Mouse (Mus musculus) myocyte (in vitro differentiated cells): ENCODE measurements at regions not wholly inside any gene's neighbourhood (a gene's known extent, or its start where the extent isn't known, plus 50 kb on each side); places are given as distances from the start of the nearest gene placed in this dataset.

Source experiments
- H3K27me3 ChIP-seq: one replicate; pipeline ENCODE4 v1.6.1; 2011; ENCODE audit not compliant: control insufficient read depth, insufficient read depth, insufficient read length
- H3K36me3 ChIP-seq: one replicate; pipeline ENCODE4 v1.6.1; 2011; ENCODE audit not compliant: control insufficient read depth, insufficient read depth
- H3K4me2 ChIP-seq: one replicate; pipeline ENCODE4 v1.6.1; 2011; ENCODE audit warnings: low read depth, control low read depth
- H3K4me3 ChIP-seq: one replicate; pipeline ENCODE4 v1.5.1; 2011; ENCODE audit warnings: mild to moderate bottlenecking, control low read depth, moderate library complexity
- H3K79me2 ChIP-seq: one replicate; pipeline ENCODE4 v1.6.1; 2011; ENCODE audit not compliant: control insufficient read depth, insufficient read depth
- H3ac ChIP-seq: one replicate; pipeline ENCODE4 v1.6.1; 2011; ENCODE audit not compliant: control insufficient read depth, insufficient read length
- CEBPB ChIP-seq: IDR thresholded peaks from 2 replicates; pipeline ENCODE4 v1.6.1; 2011; ENCODE audit warnings: mild to moderate bottlenecking, moderate library complexity; ENCODE audit not compliant: poor library complexity, insufficient read depth, severe bottlenecking
- E2F4 ChIP-seq: IDR thresholded peaks from one replicate; pipeline ENCODE4 v1.6.1; 2011; ENCODE audit warnings: mild to moderate bottlenecking, control low read depth, moderate library complexity; ENCODE audit not compliant: insufficient read depth
- MAX ChIP-seq: IDR thresholded peaks from one replicate; pipeline ENCODE4 v1.6.1; 2011; ENCODE audit warnings: low read depth, mild to moderate bottlenecking, control low read depth
- MYOD1 ChIP-seq, 3 experiments: IDR thresholded peaks; one replicate each; pipeline ENCODE4 v1.6.1; 2011; ENCODE audit warnings: control low read depth in 2 of 3, low read depth in 2 of 3, mild to moderate bottlenecking in 2 of 3, moderate library complexity in 1 of 3; ENCODE audit not compliant: insufficient read length in 2 of 3, control insufficient read depth in 1 of 3
- MYOG ChIP-seq, 3 experiments: IDR thresholded peaks; one replicate each; pipeline ENCODE4 v1.6.1; 2011; ENCODE audit warnings: control low read depth in 2 of 3, low read depth in 2 of 3, mild to moderate bottlenecking in 2 of 3; ENCODE audit not compliant: insufficient read length in 2 of 3, control insufficient read depth in 1 of 3, insufficient read depth in 1 of 3
- POLR2A ChIP-seq: IDR thresholded peaks from one replicate; pipeline ENCODE4 v1.6.1; 2011; ENCODE audit warnings: low read depth, mild to moderate bottlenecking, control low read depth, moderate library complexity; ENCODE audit not compliant: insufficient read length
- POLR2AphosphoS2 ChIP-seq: IDR thresholded peaks from one replicate; pipeline ENCODE4 v1.6.1; 2011; ENCODE audit warnings: low read depth, control low read depth; ENCODE audit not compliant: insufficient read length
- REST ChIP-seq: IDR thresholded peaks from one replicate; pipeline ENCODE4 v1.6.1; 2011; ENCODE audit warnings: mild to moderate bottlenecking, control low read depth, moderate library complexity; ENCODE audit not compliant: insufficient read depth, insufficient read length
- SRF ChIP-seq: IDR thresholded peaks from one replicate; pipeline ENCODE4 v1.6.1; 2011; ENCODE audit warnings: low read depth; ENCODE audit not compliant: control insufficient read depth, insufficient read length
- TCF12 ChIP-seq: IDR thresholded peaks from one replicate; pipeline ENCODE4 v1.6.1; 2011; ENCODE audit warnings: mild to moderate bottlenecking, control low read depth; ENCODE audit not compliant: poor library complexity, insufficient read depth, severe bottlenecking
- TCF3 ChIP-seq: IDR thresholded peaks from one replicate; pipeline ENCODE4 v1.6.1; 2011; ENCODE audit warnings: low read depth, control low read depth; ENCODE audit not compliant: insufficient read length
- USF1 ChIP-seq: IDR thresholded peaks from one replicate; pipeline ENCODE4 v1.6.1; 2011; ENCODE audit warnings: low read depth, mild to moderate bottlenecking, control low read depth, moderate library complexity

DNA sequence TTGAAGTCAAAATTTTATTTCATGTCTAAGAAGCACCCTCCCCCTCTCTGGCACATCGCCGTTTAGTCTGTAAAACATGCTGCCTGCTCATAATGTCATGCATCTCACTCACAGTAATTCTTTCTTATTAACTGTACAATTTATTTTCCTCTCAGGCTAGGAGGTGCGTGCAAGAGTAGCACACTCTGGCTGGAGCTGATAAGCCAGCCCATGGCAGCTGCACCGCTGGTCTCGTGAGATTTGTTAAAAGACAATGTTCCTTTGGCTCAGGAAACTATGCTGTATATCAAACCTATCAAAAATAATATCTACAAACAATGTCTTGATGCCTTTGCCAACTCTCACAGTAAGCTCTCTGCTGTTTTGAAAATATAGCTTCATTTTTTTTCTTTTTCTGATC, 179.9 kb downstream of the Ndufa4 start:
- Histone ChIP-seq H3K36me3 (no peaks in the 10 kb centered on the region), H3ac (no peak overlapping the region), H3K79me2 (no peaks in the 10 kb centered on the region), H3K4me2 (no peak overlapping the region), H3K4me3 (no peak overlapping the region), H3K27me3 (no peaks in the 10 kb centered on the region)
- TF ChIP-seq MYOD1 (IDR thresholded peaks at IDR 0.05; ENCODE audit: control insufficient read depth in 1 of 3, insufficient read length in 2 of 3, low read depth in 2 of 3) (no peak), TCF12 (no peak)

DNA sequence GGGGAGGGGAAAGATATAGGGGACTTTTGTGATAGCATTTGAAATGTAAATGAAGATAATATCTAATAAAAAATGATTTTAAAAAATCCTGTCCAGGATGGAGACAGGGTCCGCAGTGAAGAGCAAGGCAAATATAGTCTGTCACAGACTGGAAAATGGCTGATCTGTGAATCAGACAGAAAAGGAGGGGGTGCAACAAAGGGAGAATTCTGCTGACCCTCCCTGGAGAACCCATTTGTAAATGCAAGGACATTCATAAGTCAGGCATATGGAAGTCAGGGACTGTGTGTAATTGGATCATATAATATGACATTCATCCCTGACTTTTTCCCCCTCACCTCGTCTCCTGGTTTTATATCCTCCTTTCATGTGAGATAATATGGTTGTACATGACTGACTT, 183.8 kb downstream of the Ndufa4 start:
- Histone ChIP-seq H3K27me3 (no peaks in the 10 kb centered on the region), H3K79me2 (no peaks in the 10 kb centered on the region), H3K4me3 (no peak overlapping the region), H3K36me3 (no peaks in the 10 kb centered on the region), H3ac (no peak overlapping the region), H3K4me2 (no peak overlapping the region)
- no peak for TF ChIP-seq MAX
- TF ChIP-seq USF1, result no peak
- no peak for TF ChIP-seq TCF3
- no peak for TF ChIP-seq POLR2A
- no peak for TF ChIP-seq POLR2AphosphoS2
- TF ChIP-seq TCF12, result no peak
- no peak for TF ChIP-seq SRF
- no peak for TF ChIP-seq MYOG (IDR thresholded peaks at IDR 0.05; ENCODE audit: control insufficient read depth in 1 of 3, insufficient read depth in 1 of 3, insufficient read length in 2 of 3, low read depth in 2 of 3)
- no peak for TF ChIP-seq E2F4
- no peak for TF ChIP-seq REST
- TF ChIP-seq CEBPB, result no peak
- no peak for TF ChIP-seq MYOD1 (IDR thresholded peaks at IDR 0.05; ENCODE audit: control insufficient read depth in 1 of 3, insufficient read length in 2 of 3, low read depth in 2 of 3)

DNA sequence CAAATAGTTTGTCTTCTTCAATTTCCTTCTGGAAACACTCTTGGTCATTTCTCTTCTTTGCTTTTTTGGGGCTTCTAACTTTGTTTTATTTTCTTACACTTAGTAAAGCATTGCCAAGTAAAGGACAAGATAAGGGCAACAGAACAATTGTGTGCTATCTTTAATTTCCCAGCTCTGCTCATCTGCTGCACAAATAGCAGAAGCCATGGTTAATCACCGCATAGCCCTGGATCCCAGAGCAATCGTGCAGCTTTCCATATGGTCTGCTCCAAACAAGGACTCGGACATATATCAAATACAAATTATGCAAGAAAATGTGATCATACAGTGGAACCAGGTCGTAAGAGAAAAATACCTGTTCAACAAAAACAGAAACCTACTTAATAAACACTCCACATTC, 187.0 kb downstream of the Ndufa4 start:
- H3ac ChIP-seq, result no peak overlapping the region
- H3K27me3 ChIP-seq, result no peaks in the 10 kb centered on the region
- peak overlapping the region; percentile 65 for H3K4me2 ChIP-seq
- no peaks in the 10 kb centered on the region for H3K79me2 ChIP-seq
- TF ChIP-seq MYOG (IDR thresholded peaks at IDR 0.05; ENCODE audit: control insufficient read depth in 1 of 3, insufficient read depth in 1 of 3, insufficient read length in 2 of 3, low read depth in 2 of 3) (no peak), MAX (no peak), CEBPB (no peak), SRF (no peak), POLR2AphosphoS2 (no peak), E2F4 (no peak), MYOD1 (IDR thresholded peaks at IDR 0.05; ENCODE audit: control insufficient read depth in 1 of 3, insufficient read length in 2 of 3, low read depth in 2 of 3) (no peak), REST (no peak), POLR2A (no peak), USF1 (no peak), TCF3 (no peak), TCF12 (no peak)
- H3K4me3 ChIP-seq, result no peak overlapping the region
- no peaks in the 10 kb centered on the region for H3K36me3 ChIP-seq

DNA sequence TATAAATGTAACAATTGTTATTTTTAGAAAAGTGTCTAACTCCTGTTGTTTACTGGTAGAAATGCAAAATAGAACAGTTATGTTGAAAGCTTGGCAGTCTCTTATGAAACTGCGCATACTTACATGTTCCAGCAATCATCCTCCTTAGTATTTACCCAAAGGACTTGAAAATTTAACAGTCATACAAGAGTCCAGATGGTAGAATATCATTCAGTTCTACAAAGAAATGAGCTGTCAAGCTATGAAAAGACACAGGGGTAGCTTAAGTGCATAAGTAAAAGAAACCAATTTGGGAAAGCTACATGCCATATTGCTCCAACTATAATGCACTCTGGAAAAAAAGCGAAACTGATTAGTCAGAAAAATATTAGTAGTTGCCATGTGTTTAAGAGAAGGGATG, 196.7 kb downstream of the Ndufa4 start:
- TF ChIP-seq POLR2A (no peak), USF1 (no peak), REST (no peak), POLR2AphosphoS2 (no peak), E2F4 (no peak)
- H3K27me3 ChIP-seq, result no peaks in the 10 kb centered on the region
- no peak overlapping the region for H3ac ChIP-seq
- H3K4me3 ChIP-seq, result no peak overlapping the region
- no peaks in the 10 kb centered on the region for H3K36me3 ChIP-seq
- H3K4me2 ChIP-seq, result no peak overlapping the region
- no peaks in the 10 kb centered on the region for H3K79me2 ChIP-seq

DNA sequence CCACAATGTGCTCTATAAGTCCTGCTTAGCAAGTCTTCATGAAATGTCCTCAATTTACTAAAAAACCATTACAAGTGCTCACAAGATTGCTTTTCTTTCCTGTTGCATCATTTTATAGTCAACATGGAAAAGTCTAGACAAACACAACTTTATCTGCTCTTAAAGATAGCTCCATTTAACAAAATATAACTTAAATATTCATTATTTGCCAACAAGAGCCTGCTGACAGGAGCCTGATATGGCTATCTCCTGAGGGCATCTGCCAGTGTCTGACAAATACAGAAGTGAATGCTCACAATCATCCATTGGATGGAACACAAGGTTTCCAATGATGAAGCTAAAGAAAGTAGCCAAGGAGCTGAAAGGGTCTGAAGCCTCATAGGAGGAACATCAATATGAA, 197.8 kb downstream of the Ndufa4 start:
- no peak overlapping the region for H3K4me3 ChIP-seq
- no peak overlapping the region for H3K4me2 ChIP-seq
- H3K79me2 ChIP-seq, result no peaks in the 10 kb centered on the region
- TF ChIP-seq POLR2AphosphoS2, result no peak
- H3ac ChIP-seq, result no peak overlapping the region
- no peaks in the 10 kb centered on the region for H3K36me3 ChIP-seq
- no peaks in the 10 kb centered on the region for H3K27me3 ChIP-seq
